Mouse (Mus musculus) embryonic stem cell, embryonic (primary cell): ENCODE results near the gene Itgb5.

Experiments used
- CTCF ChIA-PET, 4 experiments: fragments of 300-600 bp in 2 of 4; fragments of 350-600 bp in 2 of 4; sonication (Branson Sonifier 250); formaldehyde crosslinking; loops; one replicate each; lab custom pipeline; 2022; ENCODE audit warnings: inconsistent platforms in 2 of 4; lab: Charles Lee
- POLR2A ChIA-PET, 4 experiments: fragments of 300-600 bp in 2 of 4; fragments of 350-600 bp in 2 of 4; sonication (Branson Sonifier 250); formaldehyde crosslinking; loops; one replicate each; lab custom pipeline; 2022; ENCODE audit warnings: antibody characterized with exemption in 4 of 4, inconsistent platforms in 1 of 4; lab: Charles Lee

The Itgb5 gene

GRCm38 (mm10) chr16:33884201-33884600, 54.7 kb downstream of the Itgb5 start:
- ChIA-PET POLR2A (interaction anchor here in 2 of 4 experiments (1.0 to 1.9 kb wide), 4 partner anchors 13 to 29 kb away, joined by 3 to 6 read pairs (median 4); no protein-coding TSS in a partner anchor), CTCF (no interaction called here)

GRCm38 (mm10) chr16:33885021-33885471, 55.6 kb downstream of the Itgb5 start:
- ChIA-PET CTCF (interaction anchor here (0.5 to 0.8 kb wide), 13 partner anchors 20 to 1990 kb away, joined by 3 to 22 read pairs (median 3); no protein-coding TSS in a partner anchor), POLR2A (interaction anchor here (0.5 to 1.9 kb wide), 20 partner anchors 8 to 814 kb away, joined by 3 to 9 read pairs (median 3); partner anchors contain the start of gene Umps (in 1 of the 4))

- ChIA-PET POLR2A (interaction anchor here in 3 of 4 experiments (0.5 to 1.9 kb wide), 15 partner anchors 9 to 467 kb away, joined by 3 to 9 read pairs (median 4); no protein-coding TSS in a partner anchor), CTCF (interaction anchor here in 3 of 4 experiments (0.6 to 1.1 kb wide), 7 partner anchors 26 to 1991 kb away, joined by 3 to 5 read pairs (median 4); partner anchors contain the start of gene Pdia5 (in 1 of the 3))
These were observed 56.3 kb downstream of the Itgb5 start for GRCm38 (mm10) chr16:33885671-33886328.

- CTCF ChIA-PET, result interaction anchor here in 3 of 4 experiments (0.5 to 1.1 kb wide), 8 partner anchors 22 to 201 kb away, joined by 3 to 7 read pairs (median 4); no protein-coding TSS in a partner anchor
- POLR2A ChIA-PET, result interaction anchor here in 3 of 4 experiments (0.6 to 2.0 kb wide), 12 partner anchors 9 to 660 kb away, joined by 3 to 9 read pairs (median 4); no protein-coding TSS in a partner anchor
These were observed 57.2 kb downstream of the Itgb5 start for GRCm38 (mm10) chr16:33886665-33887064.

GRCm38 (mm10) chr16:33887981-33888380, 58.5 kb downstream of the Itgb5 start:
- ChIA-PET POLR2A (interaction anchor here in 2 of 4 experiments (0.9 to 2.1 kb wide), 3 partner anchors 10 to 17 kb away, joined by 4 to 5 read pairs (median 4); no protein-coding TSS in a partner anchor), CTCF (interaction anchor here in 2 of 4 experiments (0.8 kb wide), 2 partner anchors 63 to 122 kb away, joined by 3 to 4 read pairs; no protein-coding TSS in a partner anchor)

- POLR2A ChIA-PET, result interaction anchor here in 2 of 4 experiments (0.7 to 2.1 kb wide), 3 partner anchors 11 to 372 kb away, joined by 3 to 4 read pairs (median 3); partner anchors contain the start of gene Slc12a8 (in 1 of the 2)
- CTCF ChIA-PET, result interaction anchor here in 2 of 4 experiments (0.8 kb wide), 2 partner anchors 69 to 120 kb away, joined by 3 read pairs; no protein-coding TSS in a partner anchor
These were observed 59.6 kb downstream of the Itgb5 start for GRCm38 (mm10) chr16:33889000-33889607.

GRCm38 (mm10) chr16:33891099-33891498, 61.6 kb downstream of the Itgb5 start:
- CTCF ChIA-PET, result interaction anchor here in 2 of 4 experiments (0.7 to 1.3 kb wide), 4 partner anchors 71 to 1256 kb away, joined by 3 to 5 read pairs (median 4); no protein-coding TSS in a partner anchor
- POLR2A ChIA-PET, result interaction anchor here in 3 of 4 experiments (0.8 to 1.8 kb wide), 9 partner anchors 13 to 98 kb away, joined by 3 to 6 read pairs (median 3); no protein-coding TSS in a partner anchor

- POLR2A ChIA-PET, result interaction anchor here in 3 of 4 experiments (0.6 to 1.8 kb wide), 10 partner anchors 14 to 97 kb away, joined by 3 to 6 read pairs (median 3); no protein-coding TSS in a partner anchor
- CTCF ChIA-PET, result interaction anchor here in 2 of 4 experiments (0.7 to 1.3 kb wide), 4 partner anchors 71 to 1257 kb away, joined by 3 to 5 read pairs (median 4); no protein-coding TSS in a partner anchor
These were observed 62.3 kb downstream of the Itgb5 start for GRCm38 (mm10) chr16:33891561-33892281.

GRCm38 (mm10) chr16:33892539-33892938, 63.1 kb downstream of the Itgb5 start:
- ChIA-PET POLR2A (interaction anchor here in 2 of 4 experiments (0.5 to 1.8 kb wide), 5 partner anchors 10 to 51 kb away, joined by 3 to 6 read pairs (median 3); no protein-coding TSS in a partner anchor), CTCF (no interaction called here)

GRCm38 (mm10) chr16:33893796-33894195, 64.3 kb downstream of the Itgb5 start:
- ChIA-PET CTCF (interaction anchor here in 1 of 4 experiments (0.5 kb wide), 1 partner anchor 116 kb away, joined by 4 read pairs; no protein-coding TSS in a partner anchor), POLR2A (interaction anchor here in 1 of 4 experiments (0.6 to 0.9 kb wide), 2 partner anchors 29 to 510 kb away, joined by 3 read pairs; no protein-coding TSS in a partner anchor)

GRCm38 (mm10) chr16:33894449-33894848, 65.0 kb downstream of the Itgb5 start:
- CTCF ChIA-PET, result interaction anchor here in 1 of 4 experiments (0.5 kb wide), 1 partner anchor 117 kb away, joined by 4 read pairs; no protein-coding TSS in a partner anchor
- POLR2A ChIA-PET, result interaction anchor here in 1 of 4 experiments (0.9 to 1.3 kb wide), 2 partner anchors 30 to 67 kb away, joined by 3 read pairs; no protein-coding TSS in a partner anchor

- ChIA-PET CTCF (no interaction called here), POLR2A (interaction anchor here in 1 of 4 experiments (0.9 kb wide), 1 partner anchor 10 kb away, joined by 3 read pairs; no protein-coding TSS in a partner anchor)
These were observed 66.2 kb downstream of the Itgb5 start for GRCm38 (mm10) chr16:33895690-33896089.

GRCm38 (mm10) chr16:33896801-33897200, 67.3 kb downstream of the Itgb5 start:
- POLR2A ChIA-PET, result interaction anchor here in 1 of 4 experiments (0.7 to 1.7 kb wide), 2 partner anchors 9 to 552 kb away, joined by 3 to 4 read pairs; no protein-coding TSS in a partner anchor
- CTCF ChIA-PET, result no interaction called here

- CTCF ChIA-PET, result interaction anchor here in 3 of 4 experiments (0.9 to 1.4 kb wide), 3 partner anchors 46 to 83 kb away, joined by 3 to 12 read pairs (median 8); no protein-coding TSS in a partner anchor
- POLR2A ChIA-PET, result interaction anchor here in 1 of 4 experiments (0.9 to 1.6 kb wide), 3 partner anchors 11 to 53 kb away, joined by 3 to 4 read pairs (median 3); no protein-coding TSS in a partner anchor
These were observed 74.4 kb downstream of the Itgb5 start for GRCm38 (mm10) chr16:33903664-33904441.

GRCm38 (mm10) chr16:33904553-33904952, 75.1 kb downstream of the Itgb5 start:
- POLR2A ChIA-PET, result interaction anchor here in 1 of 4 experiments (0.9 to 1.3 kb wide), 4 partner anchors 12 to 17 kb away, joined by 3 to 4 read pairs (median 4); no protein-coding TSS in a partner anchor
- CTCF ChIA-PET, result interaction anchor here in 3 of 4 experiments (0.9 to 1.4 kb wide), 3 partner anchors 46 to 84 kb away, joined by 3 to 12 read pairs (median 8); no protein-coding TSS in a partner anchor

- ChIA-PET CTCF (interaction anchor here in 1 of 4 experiments (1.2 kb wide), 1 partner anchor 88 kb away, joined by 4 read pairs; no protein-coding TSS in a partner anchor), POLR2A (no interaction called here)
These were observed 78.8 kb downstream of the Itgb5 start for GRCm38 (mm10) chr16:33908239-33908638.
